Mouse (Mus musculus) CH12.LX (cell line): Measurements from ENCODE around the gene Cdk4. TPM values are rescaled to one million over a fixed set of nuclear protein-coding genes. Genes with fewer than 3 reads are reported as not detected.

Experiments
- DNase-seq: peaks from one replicate; pipeline ENCODE4 v3.0.0-alpha.2; 2013; ENCODE audit errors: extremely low read depth
- H3K27ac ChIP-seq: 2 replicates; pipeline ENCODE4 v1.5.1; 2012; ENCODE audit warnings: low read depth, mild to moderate bottlenecking, control low read depth, moderate library complexity; ENCODE audit not compliant: insufficient read depth
- H3K27me3 ChIP-seq: replicated peaks from 2 replicates; pipeline ENCODE3; 2012; ENCODE audit warnings: inconsistent platforms
- H3K36me3 ChIP-seq, 2 experiments: replicated peaks in 1 of 2; 2 replicates each; pipeline versions ENCODE3 to v1.6.1; 2012; ENCODE audit warnings: inconsistent platforms in 1 of 2, low read length in 1 of 2, mild to moderate bottlenecking in 1 of 2, mixed read lengths in 1 of 2, moderate library complexity in 1 of 2; ENCODE audit not compliant: control insufficient read depth in 1 of 2, insufficient read depth in 1 of 2
- H3K4me1 ChIP-seq, 2 experiments: 2 replicates each; pipeline ENCODE4 v1.6.1; 2012; ENCODE audit warnings: inconsistent platforms in 1 of 2, moderate library complexity in 1 of 2; ENCODE audit not compliant: insufficient read depth in 2 of 2, control insufficient read depth in 1 of 2
- H3K4me2 ChIP-seq: 2 replicates; pipeline ENCODE4 v1.6.1; 2012; ENCODE audit warnings: low read depth, mild to moderate bottlenecking, control low read depth; ENCODE audit not compliant: poor library complexity, insufficient read depth, severe bottlenecking
- H3K4me3 ChIP-seq, 3 experiments: fragments of 150-350 bp in 1 of 3; sonication (generic) in 1 of 3; replicated peaks in 1 of 3; 2 replicates each; pipeline versions ENCODE3 to v1.5.1; 2011 to 2012; ENCODE audit warnings: low read depth in 2 of 3, low read length in 2 of 3, mild to moderate bottlenecking in 2 of 3, moderate library complexity in 2 of 3, control low read depth in 1 of 3, improper control_type of control experiment in 1 of 3, inconsistent platforms in 1 of 3, mixed read lengths in 1 of 3; ENCODE audit not compliant: poor library complexity in 1 of 3
- H3K79me2 ChIP-seq: replicated peaks from 2 replicates; pipeline ENCODE4 v1.6.1; 2012; ENCODE audit warnings: mild to moderate bottlenecking, moderate library complexity; ENCODE audit not compliant: control insufficient read depth, poor library complexity, insufficient read depth, severe bottlenecking; ENCODE audit errors: extremely low read depth
- H3K9ac ChIP-seq: 2 replicates; pipeline ENCODE4 v1.6.1; 2012; ENCODE audit warnings: low read depth, mild to moderate bottlenecking, control low read depth, moderate library complexity; ENCODE audit not compliant: insufficient read depth
- H3K9me3 ChIP-seq: replicated peaks from 2 replicates; pipeline ENCODE3; 2012; ENCODE audit warnings: low read length, inconsistent platforms, mixed read lengths
- CHD1 ChIP-seq: IDR thresholded peaks from 2 replicates; pipeline ENCODE4 v1.6.1; 2012; ENCODE audit warnings: low read depth, low read length, improper control_type of control experiment, inconsistent platforms
- CHD2 ChIP-seq: IDR thresholded peaks from 2 replicates; pipeline ENCODE4 v1.6.1; 2011; ENCODE audit warnings: low read length, improper control_type of control experiment
- CTCF ChIP-seq, 2 experiments: IDR thresholded peaks in 1 of 2; conservative IDR thresholded peaks in 1 of 2; 2 replicates each; pipeline ENCODE4 v1.5.1; 2011 to 2012; ENCODE audit warnings: low read depth in 2 of 2, low read length in 2 of 2, improper control_type of control experiment in 1 of 2, inconsistent platforms in 1 of 2, mild to moderate bottlenecking in 1 of 2, moderate library complexity in 1 of 2
- E2F4 ChIP-seq: IDR thresholded peaks from 2 replicates; pipeline ENCODE4 v1.6.1; 2011; ENCODE audit warnings: low read depth, low read length, improper control_type of control experiment; ENCODE audit not compliant: insufficient replicate concordance
- ELF1 ChIP-seq: IDR thresholded peaks from 2 replicates; pipeline ENCODE4 v1.6.1; 2014; ENCODE audit warnings: low read depth, mild to moderate bottlenecking, inconsistent platforms, low read length, improper control_type of control experiment
- EP300 ChIP-seq: IDR thresholded peaks from 2 replicates; pipeline ENCODE4 v1.6.1; 2011; ENCODE audit warnings: low read length, improper control_type of control experiment
- ETS1 ChIP-seq: conservative IDR thresholded peaks from 2 replicates; pipeline ENCODE4 v1.6.1; 2012; ENCODE audit warnings: low read depth, mild to moderate bottlenecking, inconsistent platforms, low read length, improper control_type of control experiment, moderate library complexity
- GABPA ChIP-seq: IDR thresholded peaks from 2 replicates; pipeline ENCODE4 v1.6.1; 2012; ENCODE audit warnings: low read depth, low read length, improper control_type of control experiment, inconsistent platforms; ENCODE audit not compliant: insufficient replicate concordance
- HCFC1 ChIP-seq: IDR thresholded peaks from 2 replicates; pipeline ENCODE4 v1.6.1; 2012; ENCODE audit warnings: low read depth, mild to moderate bottlenecking, inconsistent platforms, low read length, improper control_type of control experiment
- JUN ChIP-seq: IDR thresholded peaks from 2 replicates; pipeline ENCODE4 v1.6.1; 2011; ENCODE audit warnings: low read depth, mild to moderate bottlenecking, low read length, improper control_type of control experiment, moderate library complexity; ENCODE audit not compliant: insufficient read depth
- JUND ChIP-seq: conservative IDR thresholded peaks from 2 replicates; pipeline ENCODE4 v1.6.1; 2011; ENCODE audit warnings: low read depth, low read length, improper control_type of control experiment
- KAT2A ChIP-seq: IDR thresholded peaks from 2 replicates; pipeline ENCODE4 v1.6.1; 2012; ENCODE audit warnings: low read length, improper control_type of control experiment, inconsistent platforms; ENCODE audit not compliant: insufficient replicate concordance
- MAFK ChIP-seq: IDR thresholded peaks from 2 replicates; pipeline ENCODE4 v1.6.1; 2011; ENCODE audit warnings: low read length, improper control_type of control experiment; ENCODE audit not compliant: insufficient replicate concordance
- MEF2A ChIP-seq: IDR thresholded peaks from 2 replicates; pipeline ENCODE4 v1.6.1; 2014; ENCODE audit warnings: low read depth, mild to moderate bottlenecking, inconsistent platforms, low read length, improper control_type of control experiment, borderline replicate concordance
- MXI1 ChIP-seq: IDR thresholded peaks from 2 replicates; pipeline ENCODE4 v1.6.1; 2011; ENCODE audit warnings: mild to moderate bottlenecking, low read depth, low read length, improper control_type of control experiment
- MYC ChIP-seq: IDR thresholded peaks from 2 replicates; pipeline ENCODE4 v1.6.1; 2011; ENCODE audit warnings: low read depth, mild to moderate bottlenecking, improper control_type of control experiment, low read length
- NELFE ChIP-seq: IDR thresholded peaks from 2 replicates; pipeline ENCODE4 v1.6.1; 2011; ENCODE audit warnings: low read depth, low read length, improper control_type of control experiment
- PAX5 ChIP-seq: IDR thresholded peaks from 2 replicates; pipeline ENCODE4 v1.6.1; 2012; ENCODE audit warnings: low read length, inconsistent platforms, mixed read lengths
- POLR2A ChIP-seq: IDR thresholded peaks from 2 replicates; pipeline ENCODE4 v1.6.1; 2011; ENCODE audit warnings: low read depth, mild to moderate bottlenecking, improper control_type of control experiment, low read length
- POLR2AphosphoS2 ChIP-seq: IDR thresholded peaks from 2 replicates; pipeline ENCODE4 v1.6.1; 2011; ENCODE audit warnings: low read depth, low read length, improper control_type of control experiment
- RAD21 ChIP-seq: IDR thresholded peaks from 2 replicates; pipeline ENCODE4 v1.6.1; 2011; ENCODE audit warnings: low read depth, mild to moderate bottlenecking, low read length, improper control_type of control experiment, moderate library complexity
- RCOR1 ChIP-seq: conservative IDR thresholded peaks from 2 replicates; pipeline ENCODE4 v1.6.1; 2012; ENCODE audit warnings: low read depth, mild to moderate bottlenecking, inconsistent platforms, low read length, improper control_type of control experiment
- SMC3 ChIP-seq: IDR thresholded peaks from 2 replicates; pipeline ENCODE4 v1.6.1; 2011; ENCODE audit warnings: low read depth, low read length, improper control_type of control experiment
- TBP ChIP-seq: conservative IDR thresholded peaks from 2 replicates; pipeline ENCODE4 v1.6.1; 2011; ENCODE audit warnings: low read depth, low read length, improper control_type of control experiment
- TCF12 ChIP-seq: IDR thresholded peaks from 2 replicates; pipeline ENCODE4 v1.6.1; 2014; ENCODE audit warnings: low read depth, mild to moderate bottlenecking, inconsistent platforms, low read length, improper control_type of control experiment
- UBTF ChIP-seq: IDR thresholded peaks from 2 replicates; pipeline ENCODE4 v1.6.1; 2012; ENCODE audit warnings: low read depth, mild to moderate bottlenecking, inconsistent platforms, low read length, improper control_type of control experiment, moderate library complexity
- USF1 ChIP-seq: IDR thresholded peaks from 2 replicates; pipeline ENCODE4 v1.6.1; 2014; ENCODE audit warnings: low read depth, mild to moderate bottlenecking, inconsistent platforms, low read length, improper control_type of control experiment
- USF2 ChIP-seq: conservative IDR thresholded peaks from 2 replicates; pipeline ENCODE4 v1.6.1; 2011; ENCODE audit warnings: low read depth, low read length, improper control_type of control experiment
- ZMIZ1 ChIP-seq: IDR thresholded peaks from 2 replicates; pipeline ENCODE4 v1.6.1; 2012; ENCODE audit warnings: low read depth, mild to moderate bottlenecking, inconsistent platforms, low read length, improper control_type of control experiment
- ZNF384 ChIP-seq: IDR thresholded peaks from 2 replicates; pipeline ENCODE4 v1.6.1; 2012; ENCODE audit warnings: low read depth, low read length, improper control_type of control experiment, inconsistent platforms
- dilution Hi-C: fragments of 300-500 bp; cut with MboI; formaldehyde crosslinking; loops from 2 replicates; pipeline ENCODE4 v1.14.3; 2020; ENCODE audit warnings: low sequenced_read_pairs; ENCODE audit not compliant: extremely low pct_unique_long_range_greater_than_20kb, extremely low pct_ligation_motif_present
- in situ Hi-C: fragments of 300-500 bp; cut with MboI; formaldehyde crosslinking; loops from 3 replicates; pipeline ENCODE4 v1.14.3; 2019; ENCODE audit warnings: low sequenced_read_pairs, low pct_ligation_motif_present, low pct_unique_long_range_greater_than_20kb, mixed read lengths
- polyA plus RNA-seq: library from polyadenylated mRNA; unstranded; fragments of >175 nt; gene quantifications from 2 replicates; pipeline ENCODE4 v1.2.1, GENCODE M21; 2012; ENCODE audit warnings: low read depth; ENCODE audit not compliant: insufficient read length
- total RNA-seq, 2 experiments: library from RNA; depleted of rRNA; stranded (reverse); fragments of 300-350 nt in 1 of 2; fragments of >200 nt in 1 of 2; gene quantifications; 2 replicates each; pipeline ENCODE4 v1.2.3; 2012 to 2014

The Cdk4 gene
- total and polyA plus RNA-seq, 3 experiments: 257 to 921 (median 864) TPM

GRCm38 (mm10) chr10:127016488-127016887 is 46.8 kb upstream of the Cdk4 start:
- Histone ChIP-seq H3K27me3 (no peaks in the 10 kb centered on the region), H3K9ac (no peak overlapping the region)
- TF ChIP-seq SMC3 (peak; percentile 40), TCF12 (no peak), JUN (no peak), USF1 (no peak), POLR2AphosphoS2 (no peak), RAD21 (peak; percentile 55), POLR2A (no peak), GABPA (no peak), JUND (no peak), ZNF384 (no peak), MAFK (no peak), HCFC1 (no peak), UBTF (no peak), E2F4 (no peak), ELF1 (no peak), RCOR1 (no peak), MXI1 (no peak), CHD1 (no peak), PAX5 (no peak), CTCF (conservative IDR thresholded peaks at IDR 0.05 in 1 of 2, IDR thresholded peaks at IDR 0.05 in 1 of 2; ENCODE audit: low read depth in 2 of 2, low read length in 2 of 2) (peak in 1 of 2 experiments; percentile 51; a peak in 2 of 4 replicates), USF2 (no peak), TBP (no peak), ETS1 (no peak), MEF2A (no peak)
- TF ChIP-seq, all 38 proteins: peak for 3
- Histone ChIP-seq H3K4me2 (no peak overlapping the region), H3K36me3 (peaks cover 0 to 55% of the 10 kb centered on the region in 2 experiments), H3K9me3 (no peaks in the 10 kb centered on the region), H3K4me1 (no peaks in the 10 kb centered on the region), H3K27ac (no peak overlapping the region), H3K4me3 (no peak overlapping the region), H3K79me2 (no peaks in the 10 kb centered on the region)
- in situ Hi-C loops: no loop called here
- DNase-seq: no peak
- dilution Hi-C loops: no loop called here

- Histone ChIP-seq H3K9me3 (no peaks in the 10 kb centered on the region), H3K79me2 (no peaks in the 10 kb centered on the region), H3K27ac (no peak overlapping the region), H3K4me2 (no peak overlapping the region), H3K4me1 (no peaks in the 10 kb centered on the region), H3K27me3 (no peaks in the 10 kb centered on the region), H3K36me3 (peaks cover 4 to 54% of the 10 kb centered on the region in 2 experiments)
- TF ChIP-seq UBTF (no peak), CHD2 (no peak), CTCF (conservative IDR thresholded peaks at IDR 0.05 in 1 of 2, IDR thresholded peaks at IDR 0.05 in 1 of 2; ENCODE audit: low read depth in 2 of 2, low read length in 2 of 2) (no peak), KAT2A (no peak), RAD21 (no peak), EP300 (no peak), NELFE (no peak), ZMIZ1 (no peak), MYC (no peak), TBP (no peak)
- TF ChIP-seq, all 38 proteins: peak for 0
- dilution Hi-C loops: no loop called here
- Histone ChIP-seq H3K9ac (no peak overlapping the region), H3K4me3 (no peak overlapping the region)
- in situ Hi-C loops: no loop called here
- no peak for DNase-seq
Observed at GRCm38 (mm10) chr10:127017071-127017470, 46.3 kb upstream of the Cdk4 start.
